Comparison of ENCODE assay signal across 8 mouse cellular contexts in the genomic region with DNA sequence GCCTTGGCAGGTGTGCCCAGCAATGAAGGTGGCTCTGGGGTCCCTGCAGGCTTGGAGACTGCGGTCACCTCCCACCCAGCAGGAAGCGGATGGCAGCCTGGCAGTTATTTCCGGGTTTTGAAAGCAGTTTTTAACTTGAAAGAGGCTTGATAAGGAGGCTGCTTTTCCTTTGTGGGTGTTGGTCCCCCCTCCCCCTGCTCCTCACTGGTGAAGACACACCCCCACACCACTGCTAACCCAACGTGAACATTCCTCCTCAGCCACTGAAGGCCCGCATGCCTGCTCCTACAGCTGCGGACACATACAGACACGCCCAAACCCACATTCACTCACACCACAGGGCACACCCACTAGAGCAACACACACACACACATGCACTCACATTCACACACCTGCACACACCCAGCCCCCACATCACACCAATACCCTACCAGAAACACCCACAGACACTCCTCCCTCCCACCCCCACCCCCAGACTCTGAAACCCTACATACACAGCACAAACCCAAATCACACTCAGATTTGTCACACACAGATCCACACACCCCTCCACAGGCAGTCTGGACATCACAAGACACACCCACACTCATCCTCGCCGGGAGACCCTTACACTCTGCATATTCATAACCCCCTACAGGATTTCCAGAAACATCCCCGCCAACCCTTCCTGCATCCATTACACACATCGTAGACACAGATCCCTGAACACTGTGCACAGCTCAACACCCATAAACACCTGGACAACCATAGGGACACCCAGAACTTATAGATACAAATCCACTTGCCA. TPM values are rescaled to one million over a fixed set of nuclear protein-coding genes. Genes with fewer than 3 reads are reported as not detected.
A peak's percentile ranks its signal among the peaks of the same experiment; 100 is the strongest.
DNase-seq lines count a peak whose midpoint lies in the region; ATAC-seq and TF ChIP-seq lines count a peak whose summit lies in the region.

No protein-coding gene starts in this region.

- TF ChIP-seq EP300 in heart, postnatal 0 days (IDR thresholded peaks at IDR 0.05; ENCODE audit: low read depth) = no peak

- 36% methylated on average over 11 of the region's 11 CpGs for WGBS in heart, postnatal 0 days
- 20% methylated on average over 11 of the region's 11 CpGs for WGBS in liver, embryonic 11.5 days
- 49% methylated on average over 11 of the region's 11 CpGs for WGBS in olfactory bulb, adult 2 months

- peak overlapping the region; percentile 58 for H3K4me3 ChIP-seq in bone marrow macrophage, adult 2 months (ENCODE audit: insufficient read depth, low read length)
- no peak overlapping the region for H3K4me3 ChIP-seq in heart, postnatal 0 days (ENCODE audit: low read depth, low read length)
- H3K4me3 ChIP-seq in liver, embryonic 11.5 days (ENCODE audit: low read depth, low read length) = peak overlapping the region; percentile 47
- H3K4me3 ChIP-seq in olfactory bulb, adult 2 months (ENCODE audit: insufficient read depth, low read depth, low read length) = no peak overlapping the region

- no peaks in the 10 kb centered on the region for H3K27me3 ChIP-seq in heart, postnatal 0 days (ENCODE audit: control insufficient read depth, insufficient read depth, low read length)
- no peaks in the 10 kb centered on the region for H3K27me3 ChIP-seq in liver, embryonic 11.5 days (replicated peaks; ENCODE audit: control insufficient read depth, insufficient read depth, low read length)

- peak overlapping the region; percentile 99 for H3K27ac ChIP-seq in bone marrow macrophage, adult 2 months (ENCODE audit: insufficient read depth, low read depth, low read length)
- H3K27ac ChIP-seq in heart, postnatal 0 days (ENCODE audit: low read depth) = peak overlapping the region; percentile 73
- H3K27ac ChIP-seq in liver, embryonic 11.5 days (ENCODE audit: low read depth, low read length) = peak overlapping the region; percentile 92
- peak overlapping the region; percentile 12; the same call in 1 of the 2 replicates for H3K27ac ChIP-seq in olfactory bulb, adult 2 months (ENCODE audit: insufficient read depth, low read depth, low read length)

- no peaks in the 10 kb centered on the region for H3K9me3 ChIP-seq in heart, postnatal 0 days (replicated peaks; ENCODE audit: control insufficient read depth, low read length)
- no peaks in the 10 kb centered on the region for H3K9me3 ChIP-seq in liver, embryonic 11.5 days (ENCODE audit: control insufficient read depth, low read length)

- H3K4me1 ChIP-seq in bone marrow macrophage, adult 2 months (ENCODE audit: control insufficient read depth, insufficient read depth, low read length) = peaks cover 7% of the 10 kb centered on the region
- peaks cover 9% of the 10 kb centered on the region for H3K4me1 ChIP-seq in heart, postnatal 0 days (ENCODE audit: control insufficient read depth, insufficient read depth)
- H3K4me1 ChIP-seq in liver, embryonic 11.5 days (replicated peaks; ENCODE audit: control insufficient read depth, insufficient read depth, low read length) = peaks cover 47% of the 10 kb centered on the region
- H3K4me1 ChIP-seq in olfactory bulb, adult 2 months (ENCODE audit: control insufficient read depth, insufficient read depth, low read length) = peaks cover 22% of the 10 kb centered on the region

- TF ChIP-seq CTCF in bone marrow macrophage, adult 2 months (IDR thresholded peaks at IDR 0.05; ENCODE audit: low read depth, low read length) = 0 out of 2 replicates have a peak, but pooled peaks have one; percentile 15
- no peak for TF ChIP-seq CTCF in heart, postnatal 0 days (IDR thresholded peaks at IDR 0.05; ENCODE audit: low read depth)
- TF ChIP-seq CTCF in olfactory bulb, adult 2 months (IDR thresholded peaks at IDR 0.05; ENCODE audit: insufficient read depth, low read depth, low read length) = no peak

- H3K36me3 ChIP-seq in heart, postnatal 0 days (replicated peaks; ENCODE audit: control insufficient read depth, insufficient read depth, low read length) = peaks cover 9% of the 10 kb centered on the region
- peaks cover 10% of the 10 kb centered on the region for H3K36me3 ChIP-seq in liver, embryonic 11.5 days (ENCODE audit: control insufficient read depth, insufficient read depth, low read length)

- ATAC-seq in heart, postnatal 0 days (ENCODE audit: insufficient read depth, low read depth) = peak; percentile 50; the same call in 1 of the 2 replicates
- ATAC-seq in liver, embryonic 11.5 days (replicated peaks; ENCODE audit: low FRiP score) = peak; percentile 48
- ATAC-seq in cerebellum, adult (ENCODE audit: insufficient number of reproducible peaks, low FRiP score, low TSS enrichment) = no peak

- peak; percentile 32 to 47 for DNase-seq in right cerebral cortex, postnatal 10 days (ENCODE audit: low spot score in 2 of 2)
- no peak for DNase-seq in right cerebral cortex, adult 2 months (ENCODE audit: low spot score in 2 of 2)
- DNase-seq in heart, postnatal 0 days (ENCODE audit: low spot score) = peak; percentile 52
- peak; percentile 56 for DNase-seq in liver, embryonic 11.5 days (ENCODE audit: low spot score)
- no peak for DNase-seq in frontal cortex, postnatal 25 days (ENCODE audit: low spot score in 2 of 2)

- no peak for TF ChIP-seq POLR2A in bone marrow macrophage, adult 2 months (IDR thresholded peaks at IDR 0.05; ENCODE audit: borderline replicate concordance, low read depth, low read length)
- no peak for TF ChIP-seq POLR2A in olfactory bulb, adult 2 months (IDR thresholded peaks at IDR 0.05; ENCODE audit: insufficient read depth, low read depth, low read length)

- H3K4me2 ChIP-seq in heart, postnatal 0 days (ENCODE audit: low read depth, low read length) = peak overlapping the region; percentile 6; the same call in 1 of the 2 replicates
- peak overlapping the region; percentile 71 for H3K4me2 ChIP-seq in liver, embryonic 11.5 days

- no peak overlapping the region for H3K9ac ChIP-seq in heart, postnatal 0 days (replicated peaks; ENCODE audit: low read depth, low read length)
- H3K9ac ChIP-seq in liver, embryonic 11.5 days (ENCODE audit: low read depth, low read length) = peak overlapping the region; percentile 66

RNA-seq across cellular contexts. Expression of a gene that starts 6.8 kb away (rescaled TPM):
- polyA plus RNA-seq in bone marrow macrophage, adult 2 months (2012; ENCODE audit: insufficient read depth, insufficient read length, missing spikeins) = 317 and 318 TPM in 2 replicates
- total RNA-seq in heart, postnatal 0 days (2014; rRNA removed; ENCODE audit: low replicate concordance) = 14.0 and 15.0 TPM in 2 replicates
- 4.5 and 4.7 TPM in 2 replicates for polyA plus RNA-seq in heart, postnatal 0 days (2015; fragmentation: Nextera tagmentation; extraction: Ambion mirVana)
- 24.7 and 26.7 TPM in 2 replicates for polyA plus RNA-seq in liver, embryonic 11.5 days (2014; fragmentation: Nextera tagmentation; extraction: Ambion mirVana)
- polyA plus RNA-seq in olfactory bulb, adult 2 months (2012; ENCODE audit: insufficient read depth, insufficient read length, low replicate concordance, missing spikeins) = not detected in 2 replicates

Comparison
In these comparisons a context has a peak if more than half of its experiments do, and no peak if none do; other contexts are left out.
1. DNase-seq: peak in right cerebral cortex, postnatal 10 days (2 of 2), heart, postnatal 0 days (single experiment) and liver, embryonic 11.5 days (single experiment); none in right cerebral cortex, adult 2 months (0 of 2) and frontal cortex, postnatal 25 days (0 of 2).
2. H3K27ac ChIP-seq: peak in every context shown above with its lines; median percentile 99 in bone marrow macrophage, adult 2 months; 92 in liver, embryonic 11.5 days; 73 in heart, postnatal 0 days; 12 in olfactory bulb, adult 2 months.
3. H3K4me3 ChIP-seq: peak in bone marrow macrophage, adult 2 months (single experiment) and liver, embryonic 11.5 days (single experiment); none in heart, postnatal 0 days (single experiment) and olfactory bulb, adult 2 months (single experiment).
4. RNA of a gene that starts 6.8 kb away (polyA plus RNA-seq): 317 to 318 TPM in bone marrow macrophage, adult 2 months; not detected in olfactory bulb, adult 2 months, 24.7 to 26.7 TPM in liver, embryonic 11.5 days and 4.5 to 4.7 TPM in heart, postnatal 0 days; every median in the first group is over 10 times any median in the second.